Mouse (Mus musculus) lung, postnatal 25 days (tissue): ENCODE results near the gene Maml1.
A peak's percentile ranks its signal among the peaks of the same experiment; 100 is the strongest.

ENCODE experiments used
- DNase-seq: peaks from one replicate; pipeline ENCODE4 v3.0.0; 2022; ENCODE audit warnings: low spot score

The Maml1 gene

DNA sequence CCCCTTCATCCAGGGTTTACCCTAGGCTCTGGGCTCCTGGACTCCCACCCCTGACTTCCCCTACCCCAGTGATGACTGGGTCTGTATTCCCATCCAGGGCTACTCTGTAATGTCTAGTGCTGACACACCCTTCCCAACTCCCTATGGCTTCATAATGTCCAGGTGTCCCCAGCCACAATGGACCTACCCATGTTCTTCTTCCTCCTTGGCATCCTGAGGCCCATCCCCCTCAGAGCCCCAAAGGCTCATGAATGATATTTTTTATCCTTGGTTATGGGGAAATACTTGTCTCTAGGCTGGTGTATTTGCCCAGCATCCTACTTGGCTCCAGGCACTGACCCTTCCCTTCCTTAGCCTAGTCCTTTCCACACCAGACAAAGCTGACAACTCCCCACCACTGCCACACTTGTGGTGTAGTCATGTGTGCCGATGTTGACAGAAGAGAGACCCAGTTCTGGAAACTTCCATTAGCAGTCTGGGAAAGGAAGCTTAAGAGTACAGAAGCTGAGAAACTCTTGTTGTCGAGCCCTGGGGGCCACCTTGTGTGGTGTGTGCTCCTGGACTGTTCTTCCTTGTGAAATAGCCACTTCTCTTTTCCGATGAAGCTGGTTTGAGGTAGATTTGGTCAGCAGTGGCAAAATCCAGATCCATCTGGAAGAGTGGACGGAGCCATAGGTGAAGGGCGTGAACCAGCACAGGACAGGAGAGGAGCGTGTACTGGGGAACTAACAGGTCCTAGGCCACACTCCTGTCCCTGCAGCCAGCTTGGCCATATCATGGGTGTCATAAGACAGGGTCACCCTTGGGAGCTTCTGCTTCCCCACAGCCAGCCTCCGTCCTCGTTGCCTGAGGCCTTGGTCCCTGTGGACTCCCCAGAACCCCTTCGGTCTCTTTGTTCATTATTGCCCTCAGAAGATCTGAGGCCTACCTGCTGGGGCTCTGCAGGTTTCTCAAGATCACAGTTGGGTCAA lies 53.0 kb downstream of the Maml1 start:
- no peak for DNase-seq

DNA sequence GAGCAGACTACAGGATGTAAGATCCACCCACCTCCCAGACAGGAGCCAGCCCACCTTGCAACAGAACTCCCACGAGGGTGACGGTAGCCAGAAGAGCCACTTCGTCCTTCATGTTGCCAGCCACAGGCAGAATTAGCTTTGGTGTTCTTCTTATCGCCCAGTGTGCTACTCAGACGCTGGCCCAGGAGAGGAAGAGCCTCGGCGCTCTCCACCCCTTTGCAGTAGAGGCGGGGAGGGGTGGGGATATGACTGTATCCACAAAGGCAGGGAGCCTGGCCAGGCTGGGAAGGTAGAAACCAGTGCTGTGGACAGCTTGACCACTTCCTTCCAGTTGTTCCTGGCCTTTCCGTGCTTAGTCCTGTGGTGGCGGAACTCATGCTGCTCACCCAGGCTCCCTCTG lies 53.8 kb downstream of the Maml1 start, which contains the start of gene Ltc4s:
Gene Ltc4s (minus strand): TSS at position 293 of the 400 bp plus-strand sequence.
- no peak for DNase-seq

DNA sequence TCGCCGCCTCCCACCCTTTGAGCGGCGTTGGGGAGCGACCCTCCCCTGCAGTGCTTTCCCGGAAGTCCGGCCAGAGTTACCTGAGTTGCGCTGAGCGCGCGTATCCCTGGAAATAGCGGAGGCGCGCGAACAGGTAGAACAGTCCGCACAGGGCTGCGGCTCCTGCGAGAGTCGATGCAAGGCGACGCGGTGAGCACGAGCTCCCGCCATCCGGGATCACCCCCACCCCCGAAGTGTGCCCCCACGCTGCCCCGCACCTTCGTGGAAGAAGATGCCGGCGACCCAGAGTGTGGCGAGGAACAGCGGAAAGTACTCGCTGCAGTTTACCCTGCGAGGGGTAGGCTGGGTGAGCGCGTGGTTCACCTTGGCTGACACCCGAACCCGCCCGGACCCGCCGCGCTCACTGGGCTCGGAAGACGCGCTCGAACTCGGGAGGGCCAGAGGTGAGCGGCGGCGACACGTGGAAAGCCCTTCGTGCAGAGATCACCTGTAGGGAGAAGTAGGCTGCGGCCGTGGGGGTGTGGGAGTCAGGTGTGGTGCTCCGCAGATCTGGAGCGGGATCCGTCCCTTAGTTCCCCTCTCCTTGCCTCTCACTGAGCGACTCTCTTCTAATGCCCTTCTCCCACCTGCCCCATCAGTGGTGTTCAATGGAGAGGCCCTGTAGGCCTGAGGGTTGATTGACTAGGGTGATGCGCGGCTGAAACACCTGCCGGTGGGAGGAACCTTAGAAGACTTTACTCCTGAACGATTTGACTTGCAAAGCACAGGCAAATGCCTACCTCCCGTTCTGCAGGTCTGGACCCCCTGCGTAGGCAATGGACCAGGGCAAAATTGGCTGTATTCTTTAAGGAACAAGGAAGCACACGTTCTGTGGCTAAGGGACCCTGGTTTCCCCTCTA lies 54.9 kb downstream of the Maml1 start:
- no peak for DNase-seq

DNA sequence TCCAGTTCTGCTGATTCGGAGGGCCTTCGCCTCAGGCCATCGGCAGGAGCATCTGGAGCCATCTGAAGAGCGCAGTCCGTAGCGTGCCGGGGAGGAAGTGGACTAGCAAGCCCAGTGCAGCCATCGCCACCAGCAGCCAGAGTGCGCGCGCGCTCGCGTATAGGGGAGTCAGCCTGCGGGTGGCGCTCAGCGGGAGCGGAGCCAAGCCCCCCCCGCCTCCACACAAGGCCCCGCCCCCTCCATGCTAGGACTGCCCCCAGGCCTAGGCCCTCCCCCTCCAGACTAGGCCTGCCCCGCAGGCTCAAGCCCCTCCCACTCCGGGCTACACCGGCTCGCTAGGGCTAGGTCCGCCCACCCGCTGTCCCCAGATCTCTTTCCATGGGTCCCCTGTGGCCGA lies 55.6 kb downstream of the Maml1 start:
- DNase-seq: peak; percentile 87

DNA sequence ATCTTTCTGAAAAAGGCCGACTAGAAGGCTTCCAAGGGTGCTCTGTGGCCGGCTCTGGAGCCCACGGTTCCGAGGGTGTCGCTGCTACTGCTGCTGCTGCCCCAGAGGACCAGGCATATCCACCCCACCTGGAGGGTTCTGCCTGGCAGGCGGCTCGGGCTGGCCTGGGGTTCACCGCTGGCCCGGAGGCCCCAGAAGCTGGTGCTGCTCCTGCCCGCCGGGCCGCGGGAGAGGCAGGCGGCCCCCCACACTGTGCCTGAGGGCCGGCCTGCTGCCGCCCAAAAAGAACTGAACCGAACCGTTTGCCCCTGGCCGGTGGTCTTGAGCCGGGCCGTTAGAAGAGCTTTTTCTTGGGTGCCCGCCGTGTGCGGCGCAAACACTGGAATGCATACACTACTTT lies 57.5 kb downstream of the Maml1 start:
- no peak for DNase-seq

DNA sequence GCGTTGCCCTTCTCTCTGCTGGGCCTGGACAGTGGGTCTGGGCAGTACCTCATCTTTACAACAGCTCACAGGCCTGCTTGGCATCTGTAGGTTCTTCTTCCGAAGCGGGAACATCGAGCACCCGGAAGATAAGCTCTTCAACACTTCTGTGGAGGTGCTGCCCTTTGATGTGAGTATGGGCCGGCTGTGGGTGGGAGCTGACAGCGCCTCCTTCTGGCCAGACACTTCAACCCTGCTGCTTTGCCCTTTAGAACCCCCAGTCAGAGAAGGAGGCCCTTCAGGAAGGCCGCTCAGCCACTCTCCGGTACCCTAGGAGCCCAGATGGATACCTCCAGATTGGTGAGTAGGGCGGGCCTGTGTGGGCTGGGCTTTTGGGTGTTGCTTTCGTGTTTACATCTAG lies 58.1 kb downstream of the Maml1 start:
- DNase-seq: no peak

DNA sequence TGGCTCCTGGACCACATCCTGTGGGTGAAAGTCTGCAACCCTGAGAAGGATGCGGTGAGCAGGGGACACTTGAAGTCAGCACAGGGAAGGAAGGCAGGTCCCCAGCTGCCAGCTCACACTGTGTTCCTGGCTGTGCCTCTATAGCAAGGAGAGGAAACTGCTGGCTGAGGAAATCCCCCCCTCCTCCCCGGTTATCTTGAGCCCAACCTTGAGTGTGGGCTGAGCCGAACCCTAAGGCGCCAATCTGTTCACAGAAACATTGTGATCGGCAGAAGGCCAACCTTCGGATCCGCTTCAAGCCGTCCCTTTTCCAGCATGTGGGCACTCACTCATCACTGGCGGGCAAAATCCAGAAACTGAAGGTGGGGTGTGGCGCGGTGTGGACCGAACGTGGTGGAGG lies 59.1 kb downstream of the Maml1 start:
- DNase-seq: no peak

DNA sequence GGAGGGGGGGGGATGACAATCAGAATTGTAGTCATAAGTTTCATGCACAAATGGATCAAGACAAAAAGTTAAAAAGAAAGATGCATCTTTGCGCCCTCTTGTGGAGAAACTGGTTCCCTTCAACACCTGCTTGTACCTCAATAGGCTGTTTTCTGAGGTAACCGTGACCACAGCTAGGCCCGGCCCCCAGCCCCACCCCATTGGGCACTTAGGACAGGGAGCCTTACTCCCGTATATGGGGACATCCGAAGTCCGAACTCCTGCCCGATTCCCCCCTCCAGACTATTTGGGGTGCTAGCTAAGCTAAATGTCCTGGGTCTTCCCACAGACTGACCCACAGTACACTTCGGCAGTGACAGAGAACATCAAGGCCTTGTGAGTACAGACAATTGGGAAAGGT lies 60.7 kb downstream of the Maml1 start:
- peak; percentile 79 for DNase-seq

DNA sequence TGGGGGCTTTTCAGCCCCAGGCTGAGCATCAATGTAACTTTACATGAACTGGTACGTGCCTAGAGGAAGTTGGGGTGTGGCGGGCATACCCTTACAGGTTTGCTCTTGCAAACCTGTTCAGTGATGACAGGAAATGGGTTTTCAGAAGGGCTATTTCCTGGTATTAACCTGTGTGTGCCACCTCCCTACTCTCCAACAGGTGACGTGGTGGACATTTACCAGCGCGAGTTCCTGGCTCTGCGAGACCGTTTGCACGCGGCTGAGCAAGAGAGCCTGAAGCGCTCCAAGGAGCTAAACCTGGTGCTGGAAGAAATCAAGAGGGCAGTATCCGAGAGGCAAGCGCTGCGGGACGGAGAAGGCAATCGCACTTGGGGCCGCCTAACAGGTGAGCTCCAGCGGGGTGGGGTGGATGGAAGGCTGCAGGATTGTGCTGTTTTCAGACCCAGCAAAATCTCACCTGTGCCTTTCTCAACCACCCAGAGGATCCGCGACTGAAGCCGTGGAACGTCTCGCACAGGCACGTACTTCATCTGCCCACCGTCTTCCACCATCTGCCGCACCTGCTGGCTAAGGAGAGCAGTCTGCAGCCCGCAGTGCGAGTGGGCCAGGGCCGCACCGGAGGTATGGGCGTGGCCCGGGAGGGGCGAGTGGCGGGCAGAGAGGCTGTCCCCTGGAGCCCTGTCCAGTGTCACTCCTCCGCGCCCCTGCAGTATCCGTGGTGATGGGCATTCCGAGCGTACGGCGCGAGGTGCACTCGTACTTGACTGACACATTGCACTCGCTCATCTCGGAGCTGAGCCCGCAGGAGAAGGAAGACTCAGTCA lies 61.4 kb downstream of the Maml1 start:
- no peak for DNase-seq

DNA sequence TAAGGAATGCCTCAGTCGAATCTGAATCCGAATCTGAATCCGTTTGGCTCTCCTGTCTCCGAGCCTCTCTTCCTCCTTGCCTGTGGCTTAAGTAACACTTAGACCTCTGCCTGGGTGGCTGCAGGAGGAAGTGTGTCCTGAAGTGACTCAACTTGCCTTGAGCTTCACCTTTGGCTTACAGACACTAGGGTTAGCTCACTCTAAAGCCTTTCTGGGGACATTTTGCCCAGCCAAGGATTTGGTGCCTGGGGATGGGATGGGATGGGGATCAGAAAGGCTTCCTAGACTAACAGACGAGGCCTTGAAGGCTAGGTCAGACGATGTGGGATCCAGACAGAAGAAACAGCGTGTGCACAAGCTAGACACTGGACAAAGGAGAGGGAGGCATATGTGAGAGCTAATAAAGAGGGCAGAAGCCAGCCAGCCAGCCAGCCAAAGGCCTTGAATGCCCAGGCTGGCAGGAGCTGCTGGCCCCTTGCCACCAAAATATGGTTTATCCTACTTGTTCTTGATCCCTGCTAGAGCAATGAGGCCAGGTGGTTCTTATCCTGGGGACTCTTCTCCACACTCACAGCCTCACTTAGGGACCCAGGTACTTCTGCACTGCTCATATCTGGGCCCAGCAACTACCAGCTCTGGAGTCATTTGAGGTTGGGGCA lies 62.7 kb downstream of the Maml1 start:
- DNase-seq: no peak

DNA sequence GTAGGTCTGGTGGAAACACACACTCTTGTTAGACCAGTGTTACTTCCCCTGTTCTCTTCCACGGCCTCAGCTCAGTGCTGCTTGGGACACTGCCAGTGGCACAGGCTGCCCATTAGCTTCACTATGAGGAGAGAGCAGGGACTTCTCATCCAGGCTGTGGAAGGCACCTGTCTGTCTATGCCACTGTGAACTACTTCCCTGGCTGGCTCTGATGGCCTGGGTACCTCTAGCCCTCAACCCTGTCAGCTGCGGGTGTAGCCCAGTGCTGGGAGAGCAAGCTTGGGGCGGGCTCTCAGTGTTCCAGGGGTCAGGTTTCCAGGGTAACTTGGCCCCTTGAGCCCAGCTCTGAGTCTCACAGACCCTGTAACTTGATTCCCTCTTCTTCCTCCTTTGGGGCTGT lies 63.3 kb downstream of the Maml1 start:
- DNase-seq: no peak

DNA sequence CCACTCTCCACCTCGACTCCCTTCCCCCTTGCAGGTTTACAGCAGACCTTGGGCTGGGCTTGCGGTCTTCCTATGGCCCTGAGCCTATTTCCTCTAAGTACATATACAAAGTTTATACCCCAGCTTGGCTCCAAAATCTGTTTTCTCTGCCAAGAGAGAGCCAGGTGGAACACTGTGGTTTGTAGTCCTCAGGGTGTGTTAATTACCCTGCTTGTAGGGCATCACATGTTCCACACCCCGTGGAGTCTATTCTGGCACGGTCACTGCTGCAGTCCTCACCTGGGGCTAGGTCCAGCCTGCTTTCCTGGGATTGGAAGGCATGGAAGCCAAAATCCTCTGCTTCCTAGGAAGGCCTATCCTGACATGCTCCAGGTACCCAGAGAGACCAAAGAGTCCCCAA lies 64.4 kb downstream of the Maml1 start:
- no peak for DNase-seq

DNA sequence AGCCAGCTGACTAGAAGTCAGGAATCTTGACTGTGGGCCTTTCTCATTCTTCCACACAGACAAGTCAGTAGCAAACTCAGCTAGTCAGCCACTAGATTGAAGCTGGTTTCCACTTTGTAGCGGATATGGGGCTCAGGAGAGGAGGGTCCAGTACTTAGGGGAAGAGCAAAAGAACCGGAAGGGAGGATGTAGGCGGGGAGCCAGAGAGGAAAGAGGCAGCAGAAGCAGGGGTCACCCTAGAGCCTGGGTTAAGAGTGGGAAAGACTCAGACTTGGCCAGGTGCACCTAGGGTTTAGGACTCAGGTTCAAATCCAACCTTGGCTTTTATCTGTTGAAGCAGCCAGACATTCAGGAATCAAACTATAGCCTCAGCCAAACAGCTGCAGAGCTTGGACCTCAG lies 64.9 kb downstream of the Maml1 start:
- no peak for DNase-seq

DNA sequence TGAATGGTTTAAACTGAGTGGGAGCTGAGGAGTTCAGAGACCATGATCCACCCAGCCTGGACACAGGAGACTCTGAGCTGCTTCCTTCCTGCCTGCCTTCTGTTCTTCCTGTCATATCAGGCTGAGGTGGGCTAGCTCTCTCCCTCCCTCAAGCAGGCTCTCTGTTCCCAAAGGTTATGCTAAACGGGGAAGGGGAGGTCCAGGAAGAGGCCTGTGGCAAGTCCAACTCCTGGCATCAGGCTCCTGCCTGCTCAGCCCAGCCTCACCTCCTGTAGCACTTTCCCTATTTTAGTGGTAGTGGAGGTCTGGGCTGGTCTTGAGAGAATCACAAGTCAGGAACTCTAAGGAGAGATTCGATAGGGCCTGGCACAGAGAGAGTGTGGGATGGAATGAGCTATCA lies 65.7 kb downstream of the Maml1 start:
- no peak for DNase-seq

DNA sequence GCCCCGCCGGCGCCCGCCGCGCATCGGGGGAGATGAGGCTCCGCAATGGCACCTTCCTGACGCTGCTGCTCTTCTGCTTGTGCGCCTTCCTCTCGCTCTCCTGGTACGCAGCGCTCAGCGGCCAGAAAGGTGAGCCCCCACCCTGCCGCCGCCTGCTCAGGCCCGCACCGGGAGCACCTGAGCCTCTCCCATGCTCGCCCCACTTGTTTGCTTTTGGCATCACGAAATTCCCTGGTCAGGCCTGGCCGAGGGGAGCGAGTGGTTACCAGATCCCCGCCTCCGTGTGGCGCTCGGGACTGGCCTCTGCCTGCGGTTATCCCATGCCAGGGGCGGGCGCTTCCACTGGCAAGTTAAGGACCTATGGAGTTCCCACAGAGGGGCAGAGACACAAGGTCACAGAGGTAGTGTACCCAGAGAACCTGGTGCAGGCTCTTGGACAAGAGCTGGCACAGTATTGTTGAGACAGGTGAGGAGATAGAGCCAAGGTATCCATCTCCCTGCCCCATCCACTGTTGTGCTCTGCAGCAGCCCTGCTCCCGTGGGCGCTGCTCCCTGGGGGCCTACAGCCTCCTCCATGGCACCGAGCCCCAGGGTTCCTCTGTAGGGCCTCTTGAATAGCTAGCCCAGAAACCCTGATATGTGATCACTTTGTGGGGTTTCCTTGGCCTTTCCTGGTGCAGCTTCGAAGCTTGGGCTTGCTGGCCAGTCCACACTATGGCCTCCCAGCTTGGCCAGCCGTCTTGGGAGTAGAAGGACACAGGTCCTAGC lies 66.3 kb downstream of the Maml1 start:
- DNase-seq: no peak

DNA sequence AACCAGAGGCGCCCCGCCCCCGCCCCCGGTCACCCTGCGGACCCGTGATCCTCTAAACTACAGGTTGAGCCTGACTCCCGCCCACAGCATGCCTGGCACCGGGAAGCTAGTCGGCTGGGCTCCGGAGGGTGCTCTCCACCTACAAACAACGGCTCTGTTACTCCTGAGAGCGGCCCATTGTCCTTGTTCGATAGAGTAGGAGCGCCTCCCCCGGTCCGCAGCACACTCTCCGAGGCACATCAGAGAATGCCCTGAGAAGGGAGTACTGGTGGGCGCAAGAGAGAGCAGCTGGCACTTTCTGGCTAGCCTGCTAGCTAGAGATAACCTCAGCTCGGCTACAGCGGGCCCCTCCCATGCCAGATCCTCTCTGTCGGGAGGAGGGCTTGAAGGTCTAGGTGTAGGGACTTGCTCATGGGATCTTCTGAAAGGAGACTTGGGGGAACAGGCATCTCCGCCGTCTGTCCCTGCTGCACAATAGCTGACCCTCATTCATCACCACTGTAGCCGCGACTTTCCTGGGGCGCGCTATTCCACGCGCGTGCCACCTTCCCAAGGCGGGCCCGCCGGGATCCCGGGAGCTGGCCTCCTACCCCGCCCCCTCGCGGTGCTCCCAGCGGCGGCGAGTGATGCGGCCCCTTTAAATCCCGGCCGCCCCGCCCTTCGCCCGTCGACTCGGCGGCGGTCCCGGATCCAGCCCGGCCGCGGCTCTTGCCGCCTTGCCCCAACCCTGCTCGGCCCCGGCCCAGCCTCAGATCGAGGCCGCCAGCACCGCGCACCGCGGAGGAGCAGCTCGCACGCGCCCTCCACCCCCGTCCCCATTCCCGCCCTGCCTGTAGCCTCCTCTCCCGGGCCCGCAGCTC lies 67.2 kb downstream of the Maml1 start:
- DNase-seq: peak; percentile 88

DNA sequence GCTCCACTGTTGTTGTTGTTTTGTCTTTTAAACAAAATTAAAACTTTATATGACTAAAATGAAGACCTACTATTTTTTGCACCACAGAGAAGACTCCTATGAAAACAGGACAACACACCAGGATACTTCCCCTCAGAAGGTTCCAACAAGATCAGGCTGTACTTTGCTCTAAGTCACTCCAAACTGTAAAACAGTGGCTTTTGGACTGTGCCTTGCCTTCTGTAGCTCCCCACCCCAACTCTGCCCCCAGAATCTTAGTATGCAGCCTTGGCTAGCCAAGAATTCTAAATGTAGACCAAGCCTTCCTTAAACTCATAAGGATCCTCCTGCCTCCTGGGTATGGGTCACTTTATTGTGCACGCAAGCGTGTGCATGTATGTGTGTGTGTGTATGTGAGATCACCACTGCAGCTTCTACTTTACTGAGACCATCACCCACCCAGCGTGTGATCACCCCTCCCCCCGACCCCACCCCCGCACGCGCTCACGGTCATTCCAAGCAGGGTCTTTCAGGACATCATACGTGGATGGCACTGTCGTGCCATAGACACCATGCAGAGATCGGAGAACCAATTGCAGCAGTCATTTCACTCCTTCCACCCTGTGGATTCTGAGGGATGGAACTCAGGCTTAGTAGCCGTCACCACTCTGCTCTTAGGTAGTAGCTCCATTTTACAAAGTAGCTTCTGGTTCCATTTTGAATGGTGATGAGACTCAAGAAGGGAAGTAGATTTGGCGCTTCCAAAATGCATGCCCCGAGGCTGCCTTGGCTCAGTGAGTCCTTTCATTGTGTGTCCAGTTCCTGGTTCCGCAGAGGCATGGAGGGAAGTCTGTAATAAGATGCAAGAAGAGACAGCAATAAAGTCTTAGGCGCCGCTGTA lies 68.1 kb downstream of the Maml1 start:
- no peak for DNase-seq

DNA sequence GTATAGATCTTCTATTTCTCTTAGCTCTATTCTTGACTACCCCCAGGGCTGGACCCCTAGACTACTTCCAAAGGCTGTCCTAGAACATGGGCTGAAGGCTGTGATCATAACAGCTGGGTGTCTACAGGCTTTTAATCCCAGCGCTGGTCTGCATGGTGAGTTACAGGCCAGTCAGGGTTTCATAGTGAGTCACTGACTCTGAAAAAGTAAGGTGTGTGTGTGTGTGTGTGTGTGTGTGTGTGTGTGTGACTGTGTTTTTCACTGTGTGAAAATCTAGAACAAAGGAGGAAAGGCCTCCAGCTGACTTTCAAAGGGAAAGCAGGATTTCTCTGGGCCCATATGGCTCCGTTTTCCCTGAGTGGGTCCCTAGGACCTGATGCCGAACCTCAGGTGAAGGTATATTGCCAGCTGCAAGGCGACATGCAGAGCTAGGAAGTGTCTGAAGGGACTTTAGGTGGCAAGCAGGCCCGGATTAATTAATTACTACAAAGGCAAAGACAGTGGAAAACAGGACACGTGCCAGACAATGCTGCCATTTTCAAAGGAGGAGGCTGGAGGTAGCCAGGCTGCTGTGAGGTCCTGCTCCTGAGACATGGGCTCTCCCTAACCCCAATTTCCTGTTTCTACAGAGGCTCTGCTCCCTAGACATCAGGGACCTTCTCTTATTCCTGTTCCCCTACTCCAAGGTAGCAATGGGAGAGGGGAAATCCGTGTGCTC lies 69.4 kb downstream of the Maml1 start:
- no peak for DNase-seq
